Mouse (Mus musculus) ES-CJ7 (cell line): ENCODE results near the gene Gm10260.

Experiments
- DNase-seq: peaks from one replicate; pipeline ENCODE4 v3.0.0; 2011; ENCODE audit warnings: low read depth, low spot score

Gm10260 gene

GRCm38 (mm10) chr13:97768803-97769202 lies 8.4 kb upstream of the Gm10260 start:
- DNase-seq, result no peak

- DNase-seq, result no peak
Observed at GRCm38 (mm10) chr13:97768046-97768682, 7.7 kb upstream of the Gm10260 start.

- no peak for DNase-seq
Observed at GRCm38 (mm10) chr13:97766600-97766999, 6.2 kb upstream of the Gm10260 start.

- DNase-seq, result no peak
Observed at GRCm38 (mm10) chr13:97765913-97766312, 5.5 kb upstream of the Gm10260 start.

GRCm38 (mm10) chr13:97764067-97764466 lies 3.6 kb upstream of the Gm10260 start:
- no peak for DNase-seq

- no peak for DNase-seq
Observed at GRCm38 (mm10) chr13:97763436-97763835, 3.0 kb upstream of the Gm10260 start.

- DNase-seq, result no peak
Observed at GRCm38 (mm10) chr13:97762121-97762520, 1.7 kb upstream of the Gm10260 start.

- no peak for DNase-seq
Observed at GRCm38 (mm10) chr13:97757033-97757432, 3.4 kb downstream of the Gm10260 start.

- no peak for DNase-seq
Observed at GRCm38 (mm10) chr13:97756091-97756490, 4.3 kb downstream of the Gm10260 start.

GRCm38 (mm10) chr13:97750851-97751381 lies 9.5 kb downstream of the Gm10260 start:
- DNase-seq, result no peak

GRCm38 (mm10) chr13:97747037-97747860 lies 13.2 kb downstream of the Gm10260 start:
- peak; percentile 12 for DNase-seq

GRCm38 (mm10) chr13:97744669-97745068 lies 15.8 kb downstream of the Gm10260 start:
- no peak for DNase-seq

- no peak for DNase-seq
Observed at GRCm38 (mm10) chr13:97744036-97744435, 16.4 kb downstream of the Gm10260 start.

GRCm38 (mm10) chr13:97743229-97743988 lies 17.0 kb downstream of the Gm10260 start:
- no peak for DNase-seq

GRCm38 (mm10) chr13:97735931-97736330 lies 24.5 kb downstream of the Gm10260 start:
- no peak for DNase-seq

GRCm38 (mm10) chr13:97734760-97735159 lies 25.7 kb downstream of the Gm10260 start:
- no peak for DNase-seq

- no peak for DNase-seq
Observed at GRCm38 (mm10) chr13:97725160-97725825, 35.1 kb downstream of the Gm10260 start.

- DNase-seq, result peak; percentile 30
Observed at GRCm38 (mm10) chr13:97724551-97724950, 35.9 kb downstream of the Gm10260 start.

GRCm38 (mm10) chr13:97712506-97713275 lies 47.7 kb downstream of the Gm10260 start:
- no peak for DNase-seq

- no peak for DNase-seq
Observed at GRCm38 (mm10) chr13:97711510-97711909, 48.9 kb downstream of the Gm10260 start.
